Mouse (Mus musculus) heart, adult 8-10 months (tissue): Measurements from ENCODE around the gene 1700001J03Rik. TPM values are rescaled to one million over a fixed set of nuclear protein-coding genes. Genes with fewer than 3 reads are reported as not detected.
"Not testable (repeated sequence)": the region's sequence is repeated elsewhere in the genome, so short reads cannot be mapped to it uniquely, and the experiment has no call there.

Experiments
- DNase-seq: peaks from one replicate; pipeline ENCODE4 v3.0.0; 2022; ENCODE audit warnings: low spot score
- total RNA-seq, 4 experiments: library from RNA; stranded (reverse); gene quantifications; 2 replicates each; pipeline ENCODE4 v1.2.4; 2022

1700001J03Rik gene
- total RNA-seq, 4 experiments from 2014 or later, result 0.63 to 0.85 (median 0.63) TPM; not detected in 1

- DNase-seq, result no peak
Observed at GRCm38 (mm10) chr5:146188712-146189111, 3.6 kb upstream of the 1700001J03Rik start.

- DNase-seq, result no peak
Observed at GRCm38 (mm10) chr5:146188144-146188543, 3.0 kb upstream of the 1700001J03Rik start.

- peak; percentile 54 for DNase-seq
Observed at GRCm38 (mm10) chr5:146187441-146187840, 2.3 kb upstream of the 1700001J03Rik start.

- DNase-seq, result not testable (repeated sequence)
Observed at GRCm38 (mm10) chr5:146172744-146173143, 12.4 kb downstream of the 1700001J03Rik start.

GRCm38 (mm10) chr5:146170621-146171020 lies 14.5 kb downstream of the 1700001J03Rik start, which contains the start of gene Gm6309:
TSS of gene Gm6309 (minus strand) at chr5:146170721.
- not testable (repeated sequence) for DNase-seq

- not testable (repeated sequence) for DNase-seq
Observed at GRCm38 (mm10) chr5:146160439-146160838, 24.7 kb downstream of the 1700001J03Rik start, which contains the start of gene Gm5565. TSS of gene Gm5565 (minus strand) at chr5:146160539.

- not testable (repeated sequence) for DNase-seq
Observed at GRCm38 (mm10) chr5:146158326-146158725, 26.8 kb downstream of the 1700001J03Rik start.

GRCm38 (mm10) chr5:146150454-146150853 lies 34.6 kb downstream of the 1700001J03Rik start:
- DNase-seq, result no peak

- no peak for DNase-seq
Observed at GRCm38 (mm10) chr5:146147903-146148302, 37.2 kb downstream of the 1700001J03Rik start.

Other genes starting within 250 kb of the 1700001J03Rik start
- gene Cyp3a25, start 175.7 kb downstream of the 1700001J03Rik start, total RNA-seq, result not detected
- gene Cyp3a59, start 106.0 kb downstream of the 1700001J03Rik start, total RNA-seq, result not detected
- gene Gm5565, start 24.8 kb downstream of the 1700001J03Rik start, total RNA-seq, result not detected
- not detected for gene Gm6309, start 14.6 kb downstream of the 1700001J03Rik start, total RNA-seq
- 10 to 100 TPM; 35.4 to 43.8 (median 40.9) TPM for gene Rnf6, start 36.3 kb upstream of the 1700001J03Rik start, total RNA-seq
- 10 to 100 TPM; 13.7 to 18.6 (median 16.9) TPM for gene Cdk8, start 45.9 kb upstream of the 1700001J03Rik start, total RNA-seq
- under 1 TPM; 0.25 to 0.57 (median 0.54) TPM for gene Wasf3, start 199.7 kb upstream of the 1700001J03Rik start, total RNA-seq